Mouse (Mus musculus) hindbrain, embryonic 15.5 days (tissue): Measurements from ENCODE around the gene Pla2g1b. TPM values are rescaled to one million over a fixed set of nuclear protein-coding genes. Genes with fewer than 3 reads are reported as not detected.
"Not testable (repeated sequence)": the region's sequence is repeated elsewhere in the genome, so short reads cannot be mapped to it uniquely, and the experiment has no call there.

Source experiments
- ATAC-seq: fragments of 200-750 bp; cut with Nextera tagmentation; 2 replicates; pipeline ENCODE4 v1.8.0; 2017; ENCODE audit warnings: low read depth, moderate number of reproducible peaks, moderate TSS enrichment; ENCODE audit not compliant: low FRiP score
- H3K27ac ChIP-seq: fragments of 300-500 bp; sonication (generic); replicated peaks from 2 replicates; pipeline ENCODE4 v1.5.1; 2015; ENCODE audit warnings: mild to moderate bottlenecking, inconsistent platforms
- H3K27me3 ChIP-seq: fragments of 300-500 bp; sonication (generic); 2 replicates; pipeline ENCODE4 v1.6.1; 2015; ENCODE audit warnings: control low read depth, inconsistent platforms
- H3K36me3 ChIP-seq: fragments of 300-500 bp; sonication (generic); 2 replicates; pipeline ENCODE4 v1.6.1; 2015; ENCODE audit warnings: control low read depth, inconsistent platforms
- H3K4me1 ChIP-seq: fragments of 300-500 bp; sonication (generic); replicated peaks from 2 replicates; pipeline ENCODE4 v1.6.1; 2015; ENCODE audit warnings: control low read depth, inconsistent platforms
- H3K4me2 ChIP-seq: fragments of 300-500 bp; sonication (generic); 2 replicates; pipeline ENCODE4 v1.6.1; 2015; ENCODE audit warnings: moderate library complexity, mild to moderate bottlenecking, inconsistent platforms
- H3K4me3 ChIP-seq: fragments of 300-500 bp; sonication (generic); 2 replicates; pipeline ENCODE4 v1.5.1; 2015; ENCODE audit warnings: mild to moderate bottlenecking, inconsistent platforms
- H3K9ac ChIP-seq: fragments of 300-500 bp; sonication (generic); 2 replicates; pipeline ENCODE4 v1.6.1; 2015; ENCODE audit warnings: inconsistent platforms
- H3K9me3 ChIP-seq: fragments of 300-500 bp; sonication (generic); 2 replicates; pipeline ENCODE4 v1.6.1; 2016; ENCODE audit warnings: control low read depth, inconsistent platforms
- WGBS: fragments of 180-500 bp; shearing (Covaris S2); methylation state at CpG from one replicate; pipeline ENCODE4 v1.1.7; 2015; 5-methylcytosine and 5-hydroxymethylcytosine counted together
- polyA plus RNA-seq: library from polyadenylated mRNA; unstranded; fragments of >200 nt; fragmentation: Nextera tagmentation; extraction: Ambion mirVana; gene quantifications from 2 replicates; pipeline ENCODE4 v1.2.1, GENCODE M21; 2015

Pla2g1b gene
- polyA plus RNA-seq, 1 experiment from 2014 or later = not detected

DNA sequence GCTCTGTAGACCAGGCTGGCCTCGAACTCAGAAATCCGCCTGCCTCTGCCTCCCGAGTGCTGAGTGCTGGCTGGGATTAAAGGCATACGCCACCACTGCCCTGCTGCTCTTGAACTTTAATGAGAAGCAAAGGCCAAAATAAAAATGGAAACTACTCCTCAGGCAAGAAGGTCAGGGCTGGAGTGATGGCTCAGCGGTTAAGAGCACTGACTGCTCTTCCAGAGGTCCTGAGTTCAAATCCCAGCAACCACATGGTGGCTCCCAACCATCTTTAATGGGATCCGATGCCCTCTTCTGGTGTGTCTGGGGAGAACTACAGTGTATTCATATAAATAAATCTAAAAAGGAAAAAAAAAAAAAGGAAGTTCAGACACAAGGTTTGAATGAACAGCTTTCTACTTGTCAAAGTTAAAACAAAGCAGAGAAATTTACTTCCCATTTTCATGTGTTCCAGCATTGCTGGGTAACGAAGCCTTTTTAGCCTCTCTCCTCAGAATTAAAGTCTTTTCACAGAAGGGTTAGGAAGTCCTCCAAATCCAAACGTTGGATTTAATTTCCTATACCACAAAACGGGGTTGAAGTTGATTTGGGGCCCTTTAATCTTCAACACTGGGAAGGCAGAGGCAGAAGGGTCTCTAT lies 22.0 kb downstream of the Pla2g1b start:
- Histone ChIP-seq H3K36me3 (no peaks in the 10 kb centered on the region), H3K4me3 (peak overlapping the region; percentile 44; the same call in 1 of the 2 replicates), H3K27me3 (no peaks in the 10 kb centered on the region), H3K9me3 (no peaks in the 10 kb centered on the region), H3K4me2 (peak overlapping the region; percentile 74; the same call in 1 of the 2 replicates), H3K9ac (no peak overlapping the region), H3K27ac (no peak overlapping the region), H3K4me1 (peaks cover 36% of the 10 kb centered on the region)
- no peak for ATAC-seq
- 78% methylated on average over 9 of the region's 9 CpGs for WGBS

DNA sequence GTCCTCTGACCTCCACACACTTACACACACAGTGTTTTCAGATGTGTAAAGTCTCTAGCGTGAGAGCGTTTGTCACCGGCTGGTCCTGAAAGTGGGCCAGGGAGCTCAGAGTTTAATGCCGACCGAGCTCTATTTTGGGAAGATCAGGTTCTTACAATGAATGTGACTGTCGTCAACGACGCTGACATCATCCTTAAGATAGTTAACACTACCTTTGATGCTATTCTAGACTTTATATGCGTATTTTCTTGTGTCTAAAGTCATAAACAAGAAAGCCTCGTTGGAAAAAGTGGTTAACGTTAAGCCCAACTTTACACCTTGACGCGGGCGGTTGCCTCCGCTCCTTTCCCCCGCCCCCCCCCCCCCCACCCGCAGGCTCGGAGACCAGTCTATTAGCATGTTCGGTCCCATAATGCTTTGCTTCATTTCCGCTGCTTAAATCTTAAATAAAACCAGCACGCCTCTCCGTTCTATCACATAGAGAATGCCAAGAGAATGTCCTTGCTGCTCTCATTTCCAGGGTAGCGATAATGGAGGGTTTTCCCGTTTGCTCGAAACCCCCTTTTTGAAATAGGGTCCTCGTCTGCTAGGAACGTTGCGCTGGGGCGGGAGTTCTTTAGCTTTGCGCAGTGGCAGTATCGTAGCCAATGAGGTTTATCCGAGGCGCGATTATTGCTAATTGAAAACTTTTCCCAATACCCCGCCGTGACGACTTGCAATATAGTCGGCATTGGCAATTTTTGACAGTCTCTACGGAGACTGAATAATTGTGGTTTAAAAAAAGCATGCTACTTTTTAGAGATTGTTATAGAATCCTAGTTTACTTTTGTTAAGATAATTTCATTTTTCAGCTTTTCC lies 23.0 kb downstream of the Pla2g1b start:
- peak overlapping the region; percentile 100 for H3K27ac ChIP-seq
- H3K27me3 ChIP-seq = no peaks in the 10 kb centered on the region
- H3K4me3 ChIP-seq = peak overlapping the region; percentile 44
- H3K9ac ChIP-seq = peak overlapping the region; percentile 84
- WGBS = under 1% methylated on average over 39 of the region's 39 CpGs
- no peaks in the 10 kb centered on the region for H3K9me3 ChIP-seq
- peak overlapping the region; percentile 74 for H3K4me2 ChIP-seq
- H3K4me1 ChIP-seq = peaks cover 31% of the 10 kb centered on the region
- H3K36me3 ChIP-seq = no peaks in the 10 kb centered on the region
- peak; percentile 78 for ATAC-seq

DNA sequence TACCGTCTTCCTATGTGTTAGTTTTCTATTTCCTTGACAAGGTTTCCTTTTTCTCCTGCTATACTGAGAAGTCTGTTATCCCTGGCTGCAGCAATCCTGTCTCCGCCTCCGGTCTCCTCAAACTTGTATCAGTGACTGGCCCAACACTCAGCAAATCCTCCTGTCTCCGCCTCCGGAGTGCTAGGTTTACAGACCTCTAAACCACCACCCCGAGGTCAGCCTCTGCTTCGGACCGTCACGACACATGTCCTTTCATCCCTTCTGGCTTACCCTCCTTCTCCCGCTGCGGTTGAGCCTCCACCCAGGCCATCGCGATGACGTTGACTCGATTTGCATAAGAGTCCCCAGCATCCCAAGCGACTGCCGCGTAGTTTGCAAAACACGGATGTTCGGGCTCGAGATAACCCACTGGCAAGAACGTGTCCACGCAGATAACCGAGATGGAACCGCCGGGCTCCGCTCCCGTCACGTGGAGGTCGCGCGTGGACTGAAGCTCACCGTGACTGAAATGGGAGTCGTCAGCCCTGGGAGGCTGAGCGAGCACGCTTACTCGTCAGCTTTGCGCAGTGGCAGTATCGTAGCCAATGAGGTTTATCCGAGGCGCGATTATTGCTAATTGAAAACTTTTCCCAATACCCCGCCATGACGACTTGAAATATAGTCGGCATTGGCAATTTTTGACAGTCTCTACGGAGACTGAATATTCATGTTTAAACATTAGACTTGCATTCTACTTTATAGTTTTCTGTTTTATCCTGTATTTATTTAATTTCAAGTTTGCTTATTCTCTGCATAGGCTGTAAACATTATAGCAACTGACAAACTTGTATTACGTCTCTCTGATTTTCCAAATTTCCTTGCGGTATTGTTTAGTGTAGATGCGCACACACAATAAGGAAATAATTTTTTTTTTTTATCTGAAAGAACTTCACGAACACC lies 23.9 kb downstream of the Pla2g1b start:
- no peaks in the 10 kb centered on the region for H3K36me3 ChIP-seq
- peak; percentile 83 for ATAC-seq

DNA sequence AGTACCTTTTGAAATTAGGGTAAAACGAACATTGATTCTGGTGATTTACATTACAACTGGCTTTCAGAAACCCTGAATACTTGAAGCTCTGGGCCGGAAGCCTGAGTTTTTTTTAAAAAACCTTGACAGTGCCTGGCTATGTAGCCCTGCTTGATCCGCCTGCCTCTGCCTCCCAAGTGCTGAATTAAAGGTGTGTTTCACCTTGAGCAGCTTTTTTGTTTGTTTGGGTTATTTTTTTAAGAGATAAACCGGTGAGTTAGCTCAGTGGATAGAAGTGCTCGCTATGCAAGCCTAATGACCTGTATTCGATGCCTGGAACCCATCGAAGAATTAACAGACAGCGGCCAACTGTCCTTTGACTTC lies 24.6 kb downstream of the Pla2g1b start:
- Histone ChIP-seq H3K27me3 (no peaks in the 10 kb centered on the region), H3K4me3 (peak overlapping the region; percentile 44; the same call in 1 of the 2 replicates), H3K4me1 (peaks cover 25% of the 10 kb centered on the region), H3K9ac (0 out of 2 replicates have a peak overlapping the region, but pooled peaks have one; percentile 20), H3K9me3 (no peaks in the 10 kb centered on the region), H3K36me3 (no peaks in the 10 kb centered on the region), H3K4me2 (peak overlapping the region; percentile 74), H3K27ac (peak overlapping the region; percentile 100)
- ATAC-seq = no peak
- WGBS = 10% methylated on average over 8 of the region's 8 CpGs

More for the DNA sequence above, 23.9 kb downstream of the Pla2g1b start:
- Histone ChIP-seq H3K4me2 (peak overlapping the region; percentile 74), H3K27me3 (no peaks in the 10 kb centered on the region), H3K27ac (peak overlapping the region; percentile 100), H3K9me3 (no peaks in the 10 kb centered on the region), H3K9ac (peak overlapping the region; percentile 84), H3K4me1 (peaks cover 26% of the 10 kb centered on the region), H3K4me3 (peak overlapping the region; percentile 44)
- under 1% methylated on average over 50 of the region's 50 CpGs for WGBS

DNA sequence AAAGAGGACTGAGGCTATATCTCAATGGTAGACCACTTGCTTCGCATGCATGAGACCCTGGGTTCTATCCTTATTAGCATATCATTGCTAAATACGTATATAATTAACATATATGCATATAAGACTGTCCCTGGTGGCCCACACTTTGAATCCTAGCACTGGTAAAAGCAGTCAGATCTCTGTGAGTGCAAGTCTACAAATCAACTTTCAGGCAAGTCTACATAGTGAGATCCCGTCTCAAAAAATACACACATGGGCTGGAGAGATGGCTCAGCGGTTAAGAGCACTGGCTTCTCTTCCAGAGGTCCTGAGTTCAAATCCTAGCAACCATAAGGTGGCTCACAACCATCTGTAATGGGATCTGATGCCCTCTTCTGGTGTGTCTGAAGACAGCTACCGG lies 25.0 kb downstream of the Pla2g1b start:
- H3K27ac ChIP-seq = peak overlapping the region; percentile 100; the same call in 1 of the 2 replicates
- peak overlapping the region; percentile 74 for H3K4me2 ChIP-seq
- WGBS = 35% methylated on average over 5 of the region's 5 CpGs
- H3K9me3 ChIP-seq = no peaks in the 10 kb centered on the region
- peaks cover 25% of the 10 kb centered on the region for H3K4me1 ChIP-seq
- H3K27me3 ChIP-seq = no peaks in the 10 kb centered on the region
- no peak for ATAC-seq
- no peak overlapping the region for H3K9ac ChIP-seq
- H3K4me3 ChIP-seq = no peak overlapping the region
- no peaks in the 10 kb centered on the region for H3K36me3 ChIP-seq

DNA sequence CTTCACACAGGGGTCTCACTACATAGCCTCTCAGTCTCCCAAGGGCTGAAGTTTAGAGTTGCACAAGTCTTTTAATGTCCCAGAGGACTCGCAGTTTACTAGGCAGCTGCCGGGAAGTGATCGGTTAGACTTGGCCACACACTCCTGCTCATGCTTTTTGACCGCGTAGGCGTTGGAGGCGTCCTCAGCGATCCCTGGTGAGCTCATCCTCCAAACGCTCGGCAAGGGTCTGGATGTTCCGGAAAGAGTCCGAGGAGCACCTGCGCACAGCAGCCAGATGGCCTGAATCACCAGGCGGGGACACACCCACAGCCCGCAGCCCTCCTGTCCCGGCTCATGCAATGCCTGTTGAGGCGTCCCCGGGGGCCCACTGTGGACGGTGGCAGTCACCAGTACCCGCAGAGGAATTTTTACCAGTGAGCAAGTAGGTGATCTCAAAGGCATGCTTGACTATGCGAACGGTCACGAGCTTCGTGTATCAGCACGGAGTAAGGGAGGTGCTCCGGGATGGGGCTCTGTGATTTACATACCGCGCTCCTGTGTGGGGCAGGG lies 25.8 kb downstream of the Pla2g1b start:
- Histone ChIP-seq H3K9me3 (no peaks in the 10 kb centered on the region), H3K27ac (no peak overlapping the region), H3K27me3 (no peaks in the 10 kb centered on the region), H3K4me2 (peak overlapping the region; percentile 74), H3K4me1 (peaks cover 25% of the 10 kb centered on the region), H3K9ac (peak overlapping the region; percentile 47; the same call in 1 of the 2 replicates), H3K4me3 (peak overlapping the region; percentile 29), H3K36me3 (no peaks in the 10 kb centered on the region)
- ATAC-seq = no peak
- 3% methylated on average over 28 of the region's 28 CpGs for WGBS

DNA sequence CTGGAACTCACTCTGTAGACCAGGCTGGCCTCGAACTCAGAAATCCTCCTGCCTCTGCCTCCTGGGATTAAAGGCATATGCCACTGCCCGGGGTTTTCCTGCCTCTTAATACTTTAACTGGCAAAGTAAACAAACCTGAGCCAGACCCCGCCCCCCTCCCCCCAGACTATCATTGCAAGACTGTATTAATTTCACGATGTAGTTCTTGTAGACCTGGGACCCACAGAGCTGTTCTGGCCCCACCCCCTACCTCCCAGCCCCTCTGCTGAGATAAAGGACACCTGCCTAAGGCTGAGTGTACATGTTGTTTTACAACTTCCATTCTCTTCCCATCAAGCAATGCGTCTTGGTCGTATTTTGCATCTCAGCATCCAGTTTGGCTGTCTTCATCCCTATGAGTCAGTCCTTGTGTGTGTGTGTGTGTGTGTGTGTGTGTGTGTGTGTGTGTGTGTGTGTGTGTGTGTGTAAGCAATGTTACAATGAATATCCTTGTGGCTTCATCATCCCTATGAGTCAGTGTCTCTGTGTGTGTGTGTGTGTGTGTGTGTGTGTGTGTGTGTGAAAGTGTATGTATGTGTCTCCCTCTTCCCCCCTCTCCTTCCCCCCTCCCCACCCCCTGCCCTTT lies 26.8 kb downstream of the Pla2g1b start:
- H3K27ac ChIP-seq = no peak overlapping the region
- peaks cover 25% of the 10 kb centered on the region for H3K4me1 ChIP-seq
- H3K27me3 ChIP-seq = no peaks in the 10 kb centered on the region
- H3K9ac ChIP-seq = no peak overlapping the region
- H3K9me3 ChIP-seq = no peaks in the 10 kb centered on the region
- H3K36me3 ChIP-seq = no peaks in the 10 kb centered on the region
- ATAC-seq = no peak
- WGBS = 81% methylated on average over 6 of the region's 6 CpGs
- H3K4me3 ChIP-seq = no peak overlapping the region
- no peak overlapping the region for H3K4me2 ChIP-seq

DNA sequence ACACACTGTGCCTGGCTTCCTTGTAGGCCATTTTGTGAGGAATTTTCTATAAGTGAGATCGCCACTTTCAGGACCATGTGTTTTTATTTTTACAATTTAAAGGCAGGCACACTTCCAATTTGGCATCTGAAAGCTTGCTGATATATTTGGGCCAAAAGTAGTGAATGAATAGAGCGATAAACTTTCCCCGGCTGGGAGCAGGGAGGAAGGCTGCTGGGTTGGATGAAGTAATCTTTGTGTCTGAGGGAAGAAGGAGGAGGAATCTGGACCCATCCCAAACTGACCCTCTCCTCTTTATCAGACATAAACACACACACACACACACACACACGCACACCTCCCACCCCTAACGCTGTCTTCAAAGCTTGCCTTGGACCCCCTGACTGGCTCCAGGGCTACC lies 27.4 kb downstream of the Pla2g1b start:
- 64% methylated on average over 5 of the region's 5 CpGs for WGBS
- H3K27ac ChIP-seq = peak overlapping the region; percentile 59
- H3K4me1 ChIP-seq = peaks cover 23% of the 10 kb centered on the region
- no peaks in the 10 kb centered on the region for H3K9me3 ChIP-seq
- H3K4me2 ChIP-seq = no peak overlapping the region
- H3K36me3 ChIP-seq = no peaks in the 10 kb centered on the region
- ATAC-seq = no peak
- no peaks in the 10 kb centered on the region for H3K27me3 ChIP-seq
- no peak overlapping the region for H3K4me3 ChIP-seq
- H3K9ac ChIP-seq = no peak overlapping the region

DNA sequence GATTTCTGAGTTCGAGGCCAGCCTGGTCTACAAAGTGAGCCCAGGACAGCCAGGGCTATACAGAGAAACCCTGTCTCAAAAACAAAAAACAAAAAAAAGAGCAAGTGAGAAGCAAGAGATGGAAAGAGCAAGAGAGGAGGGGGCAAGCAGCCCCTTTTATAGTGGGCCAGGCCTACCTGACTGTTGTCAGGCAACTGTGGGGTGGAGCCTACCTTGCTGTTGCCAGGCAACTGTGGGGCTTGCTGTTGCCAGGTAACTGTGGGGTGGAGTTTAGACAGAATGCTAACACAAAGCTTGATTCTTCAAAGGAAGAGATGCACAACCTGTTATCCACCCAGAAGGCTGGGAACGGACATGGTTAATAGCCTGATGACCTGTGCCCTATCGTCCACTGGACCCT lies 29.6 kb downstream of the Pla2g1b start:
- H3K4me1 ChIP-seq = peaks cover 17% of the 10 kb centered on the region
- H3K4me3 ChIP-seq, H3K4me2 ChIP-seq, H3K9ac ChIP-seq, ATAC-seq, H3K36me3 ChIP-seq, H3K27me3 ChIP-seq, H3K27ac ChIP-seq, H3K9me3 ChIP-seq: not testable (repeated sequence)
- WGBS = 75% methylated on average over 3 of the region's 3 CpGs

DNA sequence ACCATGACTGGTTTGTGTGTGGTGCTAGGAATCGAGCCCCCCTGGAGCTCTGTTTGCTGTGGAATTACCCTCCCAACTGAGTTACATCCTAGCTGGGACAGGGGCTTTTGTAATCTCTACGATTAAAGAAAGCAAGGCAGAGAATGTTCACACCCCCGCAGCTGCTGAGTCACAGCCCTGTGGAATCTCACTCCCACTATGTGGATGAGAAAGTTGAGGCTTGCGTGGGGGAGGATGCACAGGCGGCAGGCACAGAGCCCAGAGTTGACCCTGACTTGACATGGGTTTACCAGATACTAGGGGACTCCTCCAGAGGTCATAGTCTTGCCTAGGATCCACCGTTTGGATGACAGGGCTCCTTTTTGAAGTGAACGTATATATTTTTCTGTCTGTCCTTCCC lies 31.0 kb downstream of the Pla2g1b start:
- Histone ChIP-seq H3K4me2 (no peak overlapping the region), H3K4me1 (peaks cover 3% of the 10 kb centered on the region), H3K9ac (no peak overlapping the region), H3K27ac (no peak overlapping the region), H3K9me3 (no peaks in the 10 kb centered on the region), H3K4me3 (no peak overlapping the region), H3K27me3 (no peaks in the 10 kb centered on the region), H3K36me3 (no peaks in the 10 kb centered on the region)
- WGBS = 71% methylated on average over 7 of the region's 7 CpGs
- no peak for ATAC-seq
